Mouse (Mus musculus): ENCODE measurements around the gene Syvn1. TPM values are rescaled to one million over a fixed set of nuclear protein-coding genes. Genes with fewer than 3 reads are reported as not detected.

The Syvn1 gene
- polyA plus RNA-seq, 1 experiment from 2014 or later, result 29.0 TPM

DNA sequence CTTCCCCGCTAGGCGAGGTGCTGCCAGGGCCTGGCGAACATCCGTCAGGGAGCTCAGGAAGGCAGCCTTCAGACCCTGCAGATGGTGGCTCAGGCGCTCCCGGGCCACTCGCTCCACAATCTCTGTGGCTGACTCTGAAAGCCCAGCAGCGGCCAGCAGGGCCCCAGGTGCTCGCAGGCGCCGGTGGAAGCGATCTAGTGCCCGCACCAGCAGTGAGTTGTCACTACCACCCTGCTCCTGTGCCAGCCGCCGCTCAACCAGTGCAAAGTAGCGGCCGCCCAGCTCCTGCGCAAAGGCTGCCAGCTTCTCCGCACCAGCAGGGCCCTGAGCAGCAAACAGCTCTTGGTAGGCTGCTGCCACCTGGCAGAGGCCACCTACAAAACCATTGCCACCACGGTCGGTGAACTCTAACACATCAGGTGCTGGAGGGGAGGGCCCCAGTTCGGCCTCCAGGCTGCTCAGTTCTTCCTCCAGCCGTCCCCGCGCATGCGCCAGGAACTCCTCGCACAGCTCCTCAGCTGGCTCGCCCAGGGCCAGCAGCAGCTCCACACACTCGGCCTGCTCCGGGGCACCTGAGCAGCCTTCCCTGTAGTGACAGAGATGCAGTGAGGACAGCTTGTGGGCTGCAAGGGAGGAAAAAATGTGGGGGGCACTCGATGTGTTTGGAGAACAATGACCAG is 24.3 kb downstream of the Syvn1 start:
- Histone ChIP-seq H3K27me3 (replicated peaks; ENCODE audit: control insufficient read depth, insufficient read depth, low read length) (no peaks in the 10 kb centered on the region), H3K4me2 (ENCODE audit: low read length) (no peak overlapping the region), H3K36me3 (ENCODE audit: control insufficient read depth, insufficient read depth, low read length) (peaks cover 28% of the 10 kb centered on the region), H3K4me1 (ENCODE audit: control insufficient read depth, insufficient read depth, low read depth, low read length) (peaks cover 18% of the 10 kb centered on the region), H3K4me3 (ENCODE audit: low read length) (no peak overlapping the region), H3K27ac (ENCODE audit: low read depth, low read length) (no peak overlapping the region), H3K9ac (ENCODE audit: low read depth, low read length) (no peak overlapping the region), H3K9me3 (ENCODE audit: control insufficient read depth, low read length) (no peaks in the 10 kb centered on the region)
- 91% methylated on average over 31 of the region's 31 CpGs for WGBS
- ATAC-seq, result no peak

DNA sequence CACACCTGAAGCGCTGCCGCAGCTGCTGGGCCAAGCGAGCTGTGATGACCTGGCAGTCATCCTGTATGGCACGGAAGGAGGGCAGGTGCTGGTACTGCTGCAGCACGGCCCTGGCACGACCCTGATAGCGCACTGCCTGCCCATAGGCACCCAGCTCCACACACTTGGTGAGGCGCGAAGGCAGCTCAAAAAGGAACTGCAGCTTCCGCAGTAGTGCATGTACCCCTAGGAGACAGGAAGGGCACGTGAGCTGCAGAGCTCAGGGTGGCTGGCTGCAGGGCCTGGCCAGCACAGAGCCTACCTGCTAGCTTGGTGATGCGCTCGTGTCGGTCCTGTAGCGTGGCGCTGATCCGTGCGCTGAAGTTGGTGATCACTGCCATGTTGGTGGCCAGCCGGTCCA is 24.9 kb downstream of the Syvn1 start:
- WGBS, result 95% methylated on average over 19 of the region's 19 CpGs
- H3K4me1 ChIP-seq (ENCODE audit: control insufficient read depth, insufficient read depth, low read depth, low read length), result peaks cover 17% of the 10 kb centered on the region
- no peak overlapping the region for H3K27ac ChIP-seq (ENCODE audit: low read depth, low read length)
- no peak for ATAC-seq
- no peaks in the 10 kb centered on the region for H3K9me3 ChIP-seq (ENCODE audit: control insufficient read depth, low read length)
- no peak overlapping the region for H3K4me2 ChIP-seq (ENCODE audit: low read length)
- no peak overlapping the region for H3K4me3 ChIP-seq (ENCODE audit: low read length)
- H3K36me3 ChIP-seq (ENCODE audit: control insufficient read depth, insufficient read depth, low read length), result peaks cover 28% of the 10 kb centered on the region
- H3K27me3 ChIP-seq (replicated peaks; ENCODE audit: control insufficient read depth, insufficient read depth, low read length), result no peaks in the 10 kb centered on the region
- H3K9ac ChIP-seq (ENCODE audit: low read depth, low read length), result no peak overlapping the region

DNA sequence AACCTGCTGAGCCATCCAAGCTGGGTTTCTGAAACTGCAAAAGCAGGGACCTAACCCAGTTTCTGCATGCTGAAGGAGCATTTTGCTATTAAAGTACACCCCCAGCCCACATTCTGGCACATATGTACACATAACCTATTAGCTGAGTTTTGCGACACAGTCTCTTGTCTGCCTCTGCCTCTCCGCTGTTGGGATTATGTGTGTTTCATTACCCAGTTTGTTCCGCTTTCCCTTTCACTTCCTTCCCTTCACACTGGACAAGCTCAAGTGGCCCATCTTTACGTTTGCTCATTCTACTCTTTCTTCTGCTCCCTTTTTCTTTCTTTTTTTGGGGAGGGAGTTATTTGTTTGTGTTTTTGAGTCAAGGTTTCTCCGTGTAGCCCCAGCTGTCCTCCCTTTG is 27.5 kb downstream of the Syvn1 start:
- peaks cover 29% of the 10 kb centered on the region for H3K36me3 ChIP-seq (ENCODE audit: control insufficient read depth, insufficient read depth, low read length)
- H3K9ac ChIP-seq (ENCODE audit: low read depth, low read length), result no peak overlapping the region
- peaks cover 6% of the 10 kb centered on the region for H3K4me1 ChIP-seq (ENCODE audit: control insufficient read depth, insufficient read depth, low read depth, low read length)
- no peak for ATAC-seq
- H3K4me3 ChIP-seq (ENCODE audit: low read length), result no peak overlapping the region
- 90% methylated on average over 5 of the region's 5 CpGs for WGBS
- no peaks in the 10 kb centered on the region for H3K27me3 ChIP-seq (replicated peaks; ENCODE audit: control insufficient read depth, insufficient read depth, low read length)
- no peaks in the 10 kb centered on the region for H3K9me3 ChIP-seq (ENCODE audit: control insufficient read depth, low read length)
- H3K4me2 ChIP-seq (ENCODE audit: low read length), result no peak overlapping the region
- H3K27ac ChIP-seq (ENCODE audit: low read depth, low read length), result no peak overlapping the region

DNA sequence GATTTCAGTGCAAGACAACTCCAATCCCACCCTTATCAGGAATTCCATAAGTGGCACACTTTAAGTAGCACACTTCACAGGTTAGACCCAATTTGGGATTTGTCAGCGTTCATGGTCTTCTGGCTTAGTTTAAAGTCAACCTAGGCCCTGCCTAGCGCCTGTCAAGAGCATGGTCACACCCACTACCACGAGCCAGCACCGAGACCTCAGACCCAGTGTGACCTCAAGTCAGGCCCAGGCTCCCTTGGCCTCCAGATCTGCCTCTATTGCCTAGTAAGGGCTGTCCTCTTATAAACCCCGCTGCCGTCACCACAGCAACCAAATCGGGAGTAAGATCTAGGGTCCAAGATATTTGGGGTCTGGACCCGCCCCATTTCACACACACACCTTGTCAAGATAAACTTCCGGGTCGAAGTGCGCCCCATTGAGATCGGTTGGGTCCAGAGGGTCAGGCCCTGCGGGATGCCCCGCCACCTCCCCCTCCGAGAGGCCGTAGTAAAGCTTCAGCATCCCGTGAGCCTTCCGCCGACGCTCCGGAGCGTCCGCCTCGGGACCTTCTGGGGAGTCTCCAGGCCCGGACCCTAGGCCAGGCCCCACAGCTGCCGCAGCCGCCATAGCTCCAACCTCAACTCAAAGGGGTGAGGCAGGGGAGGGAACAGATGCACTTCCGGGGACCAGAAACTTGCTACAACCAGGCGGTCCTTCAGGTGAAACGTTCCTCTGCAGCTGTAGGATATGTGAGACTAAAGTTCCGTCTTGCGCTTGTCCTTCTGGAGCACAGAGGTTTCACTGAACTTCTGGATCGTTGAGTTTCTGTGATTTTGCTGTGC is 30.4 kb downstream of the Syvn1 start, which contains the start of gene Vps51:
Gene Vps51, minus strand, starts transcription at position 668 of the 830 bp plus-strand sequence.
- peaks cover 19% of the 10 kb centered on the region for H3K36me3 ChIP-seq (ENCODE audit: control insufficient read depth, insufficient read depth, low read length)
- H3K27ac ChIP-seq (ENCODE audit: low read depth, low read length), result peak within 1 kb of the TSS; percentile 92
- H3K27me3 ChIP-seq (replicated peaks; ENCODE audit: control insufficient read depth, insufficient read depth, low read length), result no peaks in the 10 kb centered on the region
- H3K4me3 ChIP-seq (ENCODE audit: low read length), result peak within 1 kb of the TSS; percentile 76
- peak within 1 kb of the TSS; percentile 87 for H3K9ac ChIP-seq (ENCODE audit: low read depth, low read length)
- WGBS, result 1% methylated on average over 31 of the region's 33 CpGs
- H3K4me1 ChIP-seq (ENCODE audit: control insufficient read depth, insufficient read depth, low read depth, low read length), result peaks cover 6% of the 10 kb centered on the region
- no peaks in the 10 kb centered on the region for H3K9me3 ChIP-seq (ENCODE audit: control insufficient read depth, low read length)
- peak; percentile 93 for ATAC-seq
- H3K4me2 ChIP-seq (ENCODE audit: low read length), result peak within 1 kb of the TSS; percentile 73

DNA sequence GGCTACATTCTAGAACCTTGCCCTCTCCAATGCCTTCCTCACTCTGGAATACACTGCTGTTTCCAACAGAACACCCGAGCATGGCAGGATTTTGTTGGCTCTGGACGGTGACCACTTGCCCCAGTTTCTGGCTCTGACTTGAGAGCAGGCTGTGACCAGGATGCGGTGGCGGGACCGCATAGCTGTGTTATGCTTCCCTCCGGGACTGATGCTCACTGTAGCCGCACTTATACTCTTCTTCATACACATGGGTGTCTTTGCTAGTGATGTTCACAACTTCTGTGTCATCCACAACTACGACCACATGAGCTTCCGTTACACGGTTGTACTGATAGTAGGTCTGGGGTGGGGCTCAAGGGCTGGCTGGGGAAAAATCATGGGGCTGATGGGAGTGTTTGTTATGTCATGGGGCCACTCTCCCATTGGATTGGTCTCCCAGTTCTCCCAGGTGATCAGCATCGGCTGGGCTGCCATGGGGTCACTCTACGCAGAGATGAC is 33.7 kb downstream of the Syvn1 start, which contains the start of gene Tmem262:
Gene Tmem262, plus strand, starts transcription at position 51 of the 498 bp plus-strand sequence.
- Histone ChIP-seq H3K4me2 (ENCODE audit: low read length) (no peak within 1 kb of the TSS), H3K9me3 (ENCODE audit: control insufficient read depth, low read length) (no peaks in the 10 kb centered on the region), H3K4me3 (ENCODE audit: low read length) (no peak within 1 kb of the TSS), H3K4me1 (ENCODE audit: control insufficient read depth, insufficient read depth, low read depth, low read length) (peaks cover 18% of the 10 kb centered on the region), H3K27ac (ENCODE audit: low read depth, low read length) (no peak within 1 kb of the TSS), H3K9ac (ENCODE audit: low read depth, low read length) (no peak within 1 kb of the TSS), H3K27me3 (replicated peaks; ENCODE audit: control insufficient read depth, insufficient read depth, low read length) (no peaks in the 10 kb centered on the region), H3K36me3 (ENCODE audit: control insufficient read depth, insufficient read depth, low read length) (peaks cover 15% of the 10 kb centered on the region)
- 95% methylated on average over 12 of the region's 12 CpGs for WGBS
- ATAC-seq, result no peak

DNA sequence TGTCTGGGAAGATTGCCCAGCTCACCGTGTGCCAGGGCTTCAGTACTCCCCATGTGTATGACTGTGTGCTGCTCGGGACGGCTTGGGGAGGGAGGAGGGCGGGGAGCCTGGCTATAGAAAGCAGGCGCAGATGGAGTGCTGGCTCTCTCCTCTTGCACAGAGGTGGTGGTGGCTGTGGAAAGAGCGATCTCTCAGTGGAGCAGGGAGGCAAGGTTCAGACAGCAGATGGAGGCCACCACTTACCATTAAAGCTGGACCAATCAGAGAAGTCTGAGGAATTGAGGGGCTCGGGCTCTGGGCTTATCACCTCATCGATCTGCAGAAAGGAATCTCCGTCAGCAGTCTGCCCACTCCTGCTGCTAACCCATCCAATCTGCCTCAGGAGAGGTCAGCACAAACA is 35.8 kb downstream of the Syvn1 start, which contains the start of gene Gm28374:
Gene Gm28374, minus strand, starts transcription at position 101 of the 400 bp plus-strand sequence.
- Histone ChIP-seq H3K27ac (ENCODE audit: low read depth, low read length) (no peak within 1 kb of the TSS), H3K4me1 (ENCODE audit: control insufficient read depth, insufficient read depth, low read depth, low read length) (peaks cover 19% of the 10 kb centered on the region), H3K9ac (ENCODE audit: low read depth, low read length) (no peak within 1 kb of the TSS), H3K9me3 (ENCODE audit: control insufficient read depth, low read length) (no peaks in the 10 kb centered on the region), H3K4me2 (ENCODE audit: low read length) (no peak within 1 kb of the TSS), H3K36me3 (ENCODE audit: control insufficient read depth, insufficient read depth, low read length) (peaks cover 15% of the 10 kb centered on the region), H3K4me3 (ENCODE audit: low read length) (no peak within 1 kb of the TSS), H3K27me3 (replicated peaks; ENCODE audit: control insufficient read depth, insufficient read depth, low read length) (no peaks in the 10 kb centered on the region)
- WGBS, result 82% methylated on average over 9 of the region's 9 CpGs
- no peak for ATAC-seq

DNA sequence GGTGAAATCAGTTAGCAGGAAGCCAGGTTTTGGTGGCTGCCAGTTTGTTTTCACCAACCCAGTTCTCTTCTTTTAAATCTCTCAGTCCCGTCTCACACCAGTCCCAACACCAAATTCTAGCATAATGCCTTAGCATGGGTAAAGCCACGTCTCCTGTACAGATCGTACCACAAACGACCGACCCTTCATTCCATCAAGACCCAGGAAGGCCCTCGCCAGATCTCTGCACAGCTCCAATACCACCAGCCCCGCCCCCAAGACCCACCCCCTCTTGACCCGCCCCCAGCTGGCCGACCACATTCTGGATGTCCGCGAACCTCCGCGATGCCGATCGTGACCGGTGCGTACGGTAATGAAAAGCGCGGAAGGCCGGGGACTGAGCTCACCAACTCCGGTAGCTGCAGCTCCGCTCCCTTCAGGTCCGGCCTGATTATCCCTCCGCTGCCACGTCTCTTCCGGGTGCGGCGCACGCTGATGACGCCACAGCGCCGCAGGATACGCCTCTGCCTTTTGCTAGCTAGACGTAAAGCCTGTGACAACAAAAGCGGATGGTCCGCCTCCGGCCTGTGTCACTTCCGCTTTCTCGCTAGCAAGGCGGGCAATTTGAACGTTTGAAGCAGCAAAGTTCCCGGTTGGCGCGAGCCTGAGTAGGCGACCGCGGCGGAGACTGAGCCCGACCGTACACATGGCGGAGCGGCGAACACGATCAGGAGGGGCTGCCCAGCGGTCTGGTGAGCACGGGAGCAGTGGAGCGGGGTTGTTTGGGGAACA is 38.3 kb downstream of the Syvn1 start, which contains the start of the genes Zfpl1 and Cdca5:
Gene Zfpl1, minus strand, starts transcription at position 479 of the 771 bp plus-strand sequence.
Gene Cdca5, plus strand, starts transcription at position 506 of the 771 bp plus-strand sequence.
- H3K9ac ChIP-seq (ENCODE audit: low read depth, low read length), result peak within 1 kb of the TSS; percentile 61
- peaks cover 19% of the 10 kb centered on the region for H3K4me1 ChIP-seq (ENCODE audit: control insufficient read depth, insufficient read depth, low read depth, low read length)
- H3K27me3 ChIP-seq (replicated peaks; ENCODE audit: control insufficient read depth, insufficient read depth, low read length), result no peaks in the 10 kb centered on the region
- no peak within 1 kb of the TSS for H3K27ac ChIP-seq (ENCODE audit: low read depth, low read length)
- WGBS, result under 1% methylated on average over 58 of the region's 58 CpGs
- H3K4me2 ChIP-seq (ENCODE audit: low read length), result peak within 1 kb of the TSS; percentile 96
- no peaks in the 10 kb centered on the region for H3K9me3 ChIP-seq (ENCODE audit: control insufficient read depth, low read length)
- ATAC-seq, result peak; percentile 93
- H3K4me3 ChIP-seq (ENCODE audit: low read length), result peak within 1 kb of the TSS; percentile 53
- H3K36me3 ChIP-seq (ENCODE audit: control insufficient read depth, insufficient read depth, low read length), result peaks cover 13% of the 10 kb centered on the region

DNA sequence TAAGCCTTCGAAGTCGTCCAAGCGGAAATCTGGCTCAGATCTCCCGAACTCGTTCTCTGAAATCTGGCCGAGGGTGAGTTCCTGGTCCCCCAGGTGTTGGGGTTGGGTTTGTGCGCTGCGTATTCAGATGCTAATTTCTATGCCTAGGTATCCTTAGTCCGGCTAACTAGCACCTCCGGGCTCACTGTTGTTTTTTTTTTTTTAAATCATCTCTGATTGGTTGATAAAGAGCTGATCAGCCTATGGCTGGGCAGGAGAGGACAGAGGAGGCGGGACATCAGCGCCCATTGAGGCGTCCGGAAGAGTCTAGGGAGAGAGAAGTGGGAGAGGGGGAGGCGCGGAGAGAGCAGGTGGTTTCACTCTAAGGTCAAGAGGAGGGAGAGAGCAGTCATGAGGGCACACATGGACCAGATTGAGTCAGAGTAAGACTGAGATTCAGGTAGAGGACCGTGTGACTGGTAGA is 39.1 kb downstream of the Syvn1 start:
- WGBS, result 0% methylated on average over 17 of the region's 17 CpGs
- peak overlapping the region; percentile 53 for H3K4me3 ChIP-seq (ENCODE audit: low read length)
- H3K9me3 ChIP-seq (ENCODE audit: control insufficient read depth, low read length), result no peaks in the 10 kb centered on the region
- H3K27ac ChIP-seq (ENCODE audit: low read depth, low read length), result no peak overlapping the region
- H3K9ac ChIP-seq (ENCODE audit: low read depth, low read length), result 0 out of 2 replicates have a peak overlapping the region, but pooled peaks have one; percentile 7
- H3K27me3 ChIP-seq (replicated peaks; ENCODE audit: control insufficient read depth, insufficient read depth, low read length), result no peaks in the 10 kb centered on the region
- peaks cover 19% of the 10 kb centered on the region for H3K4me1 ChIP-seq (ENCODE audit: control insufficient read depth, insufficient read depth, low read depth, low read length)
- H3K4me2 ChIP-seq (ENCODE audit: low read length), result peak overlapping the region; percentile 85
- peak; percentile 60 for ATAC-seq
- peaks cover 10% of the 10 kb centered on the region for H3K36me3 ChIP-seq (ENCODE audit: control insufficient read depth, insufficient read depth, low read length)

Data from hindbrain, embryonic 16.5 days (tissue).